Mouse (Mus musculus) fat pad, adult 2 months (tissue): Measurements from ENCODE around the gene Gm28372.
"Not testable (repeated sequence)": the region's sequence is repeated elsewhere in the genome, so short reads cannot be mapped to it uniquely, and the experiment has no call there.

Experiments used
- DNase-seq: peaks from one replicate; pipeline ENCODE4 v3.0.0-alpha.2; 2011; ENCODE audit warnings: low read depth, low spot score; ENCODE audit errors: extremely low read depth

Gene Gm28372

DNA sequence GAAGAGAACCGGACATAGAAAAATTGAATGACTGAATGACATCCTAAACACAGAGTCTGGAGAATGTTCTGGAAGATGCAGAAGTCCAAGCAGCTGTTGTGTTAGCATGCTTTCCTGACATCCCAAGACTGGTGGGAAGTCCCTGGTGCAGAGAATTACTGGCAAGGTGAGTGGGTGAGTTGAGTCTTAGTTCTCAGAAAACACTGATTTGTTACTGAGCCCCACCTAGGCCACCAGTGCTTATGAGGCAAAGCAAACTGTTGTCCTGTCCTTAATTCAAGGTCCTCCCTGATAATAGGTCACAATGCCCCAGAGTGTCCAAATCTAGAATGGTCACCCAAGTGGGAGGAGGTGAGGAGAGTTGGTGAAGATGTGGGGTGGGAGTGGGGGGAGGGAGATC is at the start of gene Gm28372, which contains the start of gene 1700020A23Rik:
Gm28372 (plus strand) TSS at position 301 of the 400 bp plus-strand sequence.
1700020A23Rik (plus strand) TSS at position 321 of the 400 bp plus-strand sequence.
- DNase-seq, result no peak

- DNase-seq, result no peak
Observed at GRCm38 (mm10) chr2:130357551-130357950, 47.5 kb upstream of the Gm28372 start.

GRCm38 (mm10) chr2:130358852-130359251 is 46.2 kb upstream of the Gm28372 start:
- DNase-seq, result no peak

GRCm38 (mm10) chr2:130362511-130363026 is 42.5 kb upstream of the Gm28372 start:
- no peak for DNase-seq

GRCm38 (mm10) chr2:130365211-130366094 is 39.6 kb upstream of the Gm28372 start:
- DNase-seq, result no peak

- DNase-seq, result peak; percentile 76
Observed at GRCm38 (mm10) chr2:130367386-130367785, 37.7 kb upstream of the Gm28372 start.

- DNase-seq, result not testable (repeated sequence)
Observed at GRCm38 (mm10) chr2:130373026-130373425, 32.0 kb upstream of the Gm28372 start.

DNA sequence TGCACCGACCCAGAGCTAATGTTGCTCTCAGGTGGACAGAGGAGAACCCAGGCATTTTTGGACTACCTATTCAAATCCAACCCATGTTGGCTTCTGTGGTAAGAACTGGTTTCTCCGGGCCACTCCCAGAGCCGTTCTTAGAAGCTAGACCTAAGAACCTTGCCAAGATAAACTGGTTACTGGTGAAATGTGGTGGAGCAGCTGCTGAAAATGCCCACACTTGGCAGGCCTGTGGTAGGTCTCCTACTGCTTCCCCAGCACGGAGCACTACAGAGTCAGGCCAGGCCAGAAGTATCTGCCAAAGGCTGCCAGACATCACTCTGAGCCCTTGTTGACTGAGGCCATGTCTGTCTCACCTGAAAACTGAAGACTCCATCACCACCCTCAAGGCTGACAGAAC is 30.1 kb upstream of the Gm28372 start:
- peak; percentile 61 for DNase-seq

DNA sequence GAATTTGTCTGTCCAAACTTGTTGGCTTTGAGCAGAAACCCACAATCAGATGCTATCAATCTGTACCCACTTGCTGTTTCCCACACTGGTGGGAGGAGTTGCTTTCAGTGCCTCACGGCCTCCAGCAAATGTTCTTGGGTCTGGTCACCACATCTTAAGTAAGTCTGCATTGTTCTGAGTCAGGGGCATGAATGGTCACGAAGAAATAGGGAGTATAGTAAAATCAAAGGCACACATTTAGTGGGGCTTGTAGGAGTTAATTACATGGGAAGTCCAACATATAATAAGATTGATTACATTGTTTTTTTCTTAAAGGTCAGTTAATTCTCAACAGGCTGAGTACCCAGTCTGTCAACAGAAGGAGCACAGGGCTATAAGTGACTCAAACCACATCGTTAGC is 21.8 kb upstream of the Gm28372 start:
- no peak for DNase-seq

GRCm38 (mm10) chr2:130383895-130384294 is 21.1 kb upstream of the Gm28372 start:
- no peak for DNase-seq

DNA sequence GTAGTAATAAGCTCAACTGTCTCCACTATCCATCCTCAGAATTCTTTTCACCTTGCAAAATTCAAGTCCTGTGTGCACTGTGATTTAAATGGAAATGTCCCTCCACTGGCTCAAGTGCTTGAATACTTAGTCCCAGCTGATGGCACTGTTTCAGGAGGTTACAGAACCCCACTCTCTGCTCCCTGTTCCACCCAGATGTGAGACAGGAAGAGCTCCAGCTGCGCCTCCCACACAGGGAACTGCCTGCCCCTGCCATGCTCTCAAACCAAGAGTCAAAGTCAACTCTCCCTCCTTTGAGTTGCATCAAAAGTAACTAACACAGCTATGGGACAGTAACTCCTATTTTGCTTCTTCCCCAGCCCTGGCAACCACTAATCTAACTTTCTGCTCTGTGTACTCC is 18.8 kb upstream of the Gm28372 start:
- no peak for DNase-seq

DNA sequence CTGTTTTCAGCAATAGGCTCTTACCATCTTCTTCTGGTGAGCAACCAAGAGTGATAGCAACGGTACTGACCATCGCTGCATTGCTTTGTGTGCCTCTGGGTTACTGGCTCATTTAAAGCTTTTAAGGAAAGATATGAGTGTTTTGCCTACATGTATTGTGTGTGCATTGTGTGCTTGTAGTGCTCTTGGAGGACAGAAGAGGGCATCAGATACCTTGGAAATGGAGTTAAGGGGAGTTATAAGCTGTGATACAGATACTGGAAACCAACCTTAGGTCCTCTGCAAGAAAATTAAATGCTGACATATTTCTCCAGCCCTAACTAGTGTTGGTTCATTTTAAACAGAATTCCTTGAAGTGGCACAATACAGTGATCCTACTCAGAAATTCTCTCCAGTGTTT is 16.2 kb upstream of the Gm28372 start:
- no peak for DNase-seq

DNA sequence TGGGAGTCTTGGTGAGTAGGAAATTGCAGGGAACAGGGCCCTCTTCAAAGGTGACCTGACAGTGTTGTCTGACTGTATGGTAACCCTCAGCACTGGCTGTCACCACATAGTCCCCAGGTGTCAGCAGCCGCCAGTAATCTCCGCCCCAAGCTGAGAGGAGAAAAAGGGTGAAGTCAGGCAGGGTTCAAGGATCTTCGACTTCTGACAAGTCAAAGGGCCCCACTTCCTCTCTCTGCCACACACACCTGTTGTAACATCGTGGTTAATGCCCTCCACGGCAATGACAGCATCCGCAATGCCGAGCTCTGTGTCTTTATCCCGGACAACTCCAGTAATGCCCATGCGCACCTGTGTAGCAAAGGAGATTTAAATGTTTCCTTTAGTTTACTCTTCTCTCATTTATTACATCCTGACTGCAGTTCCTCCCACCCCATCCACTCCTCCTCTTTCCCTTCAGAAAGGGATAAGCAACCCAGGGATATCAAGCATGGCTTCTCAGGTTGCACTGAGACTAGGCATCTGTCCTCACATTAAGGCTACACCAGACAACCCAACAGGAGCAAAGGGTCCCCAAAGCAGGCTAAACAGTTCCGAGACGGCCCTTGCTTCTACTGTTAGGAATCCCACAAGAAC is 13.9 kb upstream of the Gm28372 start:
- no peak for DNase-seq

DNA sequence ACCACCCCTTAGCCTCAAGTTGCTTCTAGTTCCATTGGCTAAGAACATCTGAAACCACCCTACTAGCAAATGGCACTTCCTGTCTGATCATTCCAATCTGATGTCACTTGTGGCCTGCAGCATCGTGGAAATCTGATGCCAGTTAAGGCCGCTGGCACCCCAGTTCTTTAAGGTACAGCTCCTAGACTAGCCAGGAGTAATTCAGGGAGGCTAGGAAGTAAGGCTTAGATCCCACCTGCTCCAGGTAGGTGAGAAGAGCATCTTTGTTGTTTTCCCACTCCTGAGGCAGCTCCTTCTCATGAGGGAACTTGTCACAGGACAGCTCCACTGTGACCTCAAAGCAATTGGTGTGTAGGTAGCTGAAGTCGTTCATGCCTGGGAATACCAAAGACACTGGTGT is 12.2 kb upstream of the Gm28372 start:
- DNase-seq, result no peak

DNA sequence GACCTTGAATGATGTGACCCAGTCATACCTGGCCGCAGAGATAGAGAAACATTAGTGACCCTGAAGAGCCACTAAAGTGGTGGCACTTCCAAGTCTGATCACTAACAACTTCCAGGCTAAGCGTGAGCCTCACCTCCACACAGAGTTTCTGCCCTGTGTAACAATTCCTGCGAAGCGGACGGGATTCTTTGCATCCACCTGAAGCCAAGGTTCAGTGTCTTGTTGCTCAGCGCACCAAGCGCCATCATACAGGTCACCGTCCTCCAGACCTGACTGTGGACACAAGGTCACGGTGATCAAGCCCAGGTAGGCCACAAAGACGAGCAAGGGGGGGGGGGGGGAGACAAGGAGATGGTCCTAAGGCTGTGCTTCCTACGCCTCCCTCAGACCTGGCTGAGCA is 9.3 kb upstream of the Gm28372 start:
- no peak for DNase-seq

GRCm38 (mm10) chr2:130397186-130397985 is 7.7 kb upstream of the Gm28372 start, which contains the start of gene Cpxm1:
Cpxm1 (minus strand) TSS chr2:130397574.
- no peak for DNase-seq

GRCm38 (mm10) chr2:130398091-130398490 is 6.9 kb upstream of the Gm28372 start:
- DNase-seq, result no peak

DNA sequence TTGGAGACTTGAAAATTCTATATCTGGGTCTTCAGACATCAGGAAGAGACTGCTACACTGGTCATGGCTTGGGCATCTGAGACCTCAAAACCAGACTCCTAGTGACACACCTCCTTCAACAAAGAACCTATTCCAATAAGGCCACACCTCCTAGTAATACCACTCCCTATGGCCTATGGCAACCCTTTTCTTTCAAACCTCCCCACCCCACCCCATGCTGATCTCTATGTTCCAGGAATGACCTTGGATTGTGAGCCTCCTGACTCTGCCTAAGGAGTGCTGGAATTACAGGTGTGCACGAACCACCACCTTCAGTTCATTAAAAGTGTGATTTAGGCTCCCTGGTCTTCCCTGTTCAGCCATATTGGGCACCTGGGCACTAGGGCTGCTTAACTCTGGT is 5.0 kb upstream of the Gm28372 start:
- no peak for DNase-seq

DNA sequence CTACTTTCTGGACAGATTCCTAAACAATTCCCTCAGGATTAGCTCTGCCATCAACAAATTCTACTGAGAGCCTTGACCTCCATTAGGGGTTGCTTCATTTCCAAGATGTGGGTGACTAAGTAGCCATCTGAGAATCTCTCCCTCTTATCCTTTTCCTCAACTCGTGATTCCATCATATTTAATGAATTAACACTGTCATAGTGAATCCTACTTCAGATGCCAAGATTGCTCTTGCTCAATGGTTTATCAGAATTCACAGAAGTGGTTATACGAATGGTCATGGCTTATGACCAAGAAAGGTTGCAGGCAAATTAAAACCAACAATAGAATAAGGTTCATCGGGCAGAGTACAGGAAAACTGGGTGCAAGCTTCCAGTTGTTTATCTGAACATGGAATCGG is 3.1 kb upstream of the Gm28372 start:
- no peak for DNase-seq

GRCm38 (mm10) chr2:130406178-130406577 is 1.1 kb downstream of the Gm28372 start, which contains the start of gene Tmem239:
Tmem239 (plus strand) TSS chr2:130406478.
- no peak for DNase-seq

GRCm38 (mm10) chr2:130408194-130408593 is 3.2 kb downstream of the Gm28372 start:
- DNase-seq, result peak; percentile 40
